Mouse (Mus musculus) liver, adult 2 months (tissue): ENCODE data around the gene Sbk3. TPM values are rescaled to one million over a fixed set of nuclear protein-coding genes. Genes with fewer than 3 reads are reported as not detected.

Experiments used
- DNase-seq: peaks from one replicate; pipeline ENCODE4 v3.0.0-alpha.2; 2011; ENCODE audit warnings: low read depth, low spot score; ENCODE audit errors: extremely low read depth
- H3K27ac ChIP-seq: fragments of 200-500 bp; replicated peaks from 2 replicates; pipeline ENCODE4 v1.5.1; 2012; ENCODE audit warnings: low read depth, mild to moderate bottlenecking, control low read depth, inconsistent platforms, low read length; ENCODE audit not compliant: insufficient read depth
- H3K27me3 ChIP-seq: fragments of 200-500 bp; 2 replicates; pipeline ENCODE4 v1.6.1; 2012; ENCODE audit warnings: mild to moderate bottlenecking, moderate library complexity, low read length, inconsistent platforms; ENCODE audit not compliant: control insufficient read depth, insufficient read depth
- H3K36me3 ChIP-seq: fragments of 200-500 bp; 2 replicates; pipeline ENCODE4 v1.6.1; 2012; ENCODE audit warnings: low read length, inconsistent platforms; ENCODE audit not compliant: control insufficient read depth, insufficient read depth
- H3K4me1 ChIP-seq: fragments of 200-500 bp; 2 replicates; pipeline ENCODE4 v1.6.1; 2011; ENCODE audit warnings: low read length; ENCODE audit not compliant: control insufficient read depth, insufficient read depth
- H3K4me3 ChIP-seq: fragments of 200-500 bp; 2 replicates; pipeline ENCODE4 v1.5.1; 2011; ENCODE audit warnings: low read depth, mild to moderate bottlenecking, control low read depth, low read length, moderate library complexity; ENCODE audit not compliant: insufficient read depth
- H3K79me2 ChIP-seq: fragments of 200-500 bp; 2 replicates; pipeline ENCODE4 v1.6.1; 2012; ENCODE audit warnings: inconsistent platforms, mild to moderate bottlenecking, low read length, moderate library complexity; ENCODE audit not compliant: control insufficient read depth, insufficient read depth
- H3K9ac ChIP-seq: fragments of 200-500 bp; 2 replicates; pipeline ENCODE4 v1.6.1; 2012; ENCODE audit warnings: low read depth, mild to moderate bottlenecking, control low read depth, inconsistent platforms, low read length
- CTCF ChIP-seq: fragments of 200-500 bp; IDR thresholded peaks from 2 replicates; pipeline ENCODE4 v1.5.1; 2011; ENCODE audit warnings: low read depth, low read length, control low read depth
- POLR2A ChIP-seq: fragments of 200-500 bp; IDR thresholded peaks from 2 replicates; pipeline ENCODE4 v1.6.1; 2011; ENCODE audit warnings: low read length, control low read depth; ENCODE audit not compliant: insufficient read depth; ENCODE audit errors: extremely low read depth
- WGBS: fragments of 180-500 bp; shearing (Covaris S2); methylation state at CpG from one replicate; pipeline ENCODE4 v1.1.7; 2018; 5-methylcytosine and 5-hydroxymethylcytosine counted together
- polyA plus RNA-seq: library from polyadenylated mRNA; depleted of rRNA; stranded (reverse); fragments of >200 nt; gene quantifications from 2 replicates; pipeline ENCODE4 v1.2.3, GENCODE M21; 2012
- total RNA-seq: library from RNA; depleted of rRNA; stranded (reverse); fragments of >200 nt; gene quantifications from 2 replicates; pipeline ENCODE4 v1.2.3, GENCODE M21; 2014

Sbk3 gene
- total and polyA plus RNA-seq, 2 experiments, result not detected

DNA sequence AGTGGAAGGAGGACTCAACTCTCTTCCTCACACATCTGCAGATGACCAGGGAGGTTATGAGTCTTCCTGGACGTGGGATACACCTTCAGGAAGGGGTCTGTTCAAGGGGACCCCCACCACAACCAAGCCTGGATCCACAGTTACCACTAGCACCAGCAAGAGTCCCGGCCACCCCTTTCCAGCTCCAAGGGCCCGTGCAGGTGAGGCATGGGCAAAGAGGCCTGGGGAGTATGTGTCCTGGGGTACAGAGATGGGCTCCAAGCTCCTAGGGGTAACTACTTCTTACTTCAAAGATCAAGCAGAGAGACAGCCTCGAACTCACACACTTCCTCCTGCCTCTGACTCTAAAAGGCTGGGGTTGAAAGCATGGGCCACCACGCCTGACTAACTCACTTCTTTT, 28.3 kb downstream of the Sbk3 start:
- 41% methylated on average over 5 of the region's 5 CpGs for WGBS
- Histone ChIP-seq H3K27me3 (no peaks in the 10 kb centered on the region), H3K9ac (no peak overlapping the region), H3K4me1 (no peaks in the 10 kb centered on the region), H3K4me3 (no peak overlapping the region), H3K79me2 (no peaks in the 10 kb centered on the region), H3K36me3 (no peaks in the 10 kb centered on the region), H3K27ac (no peak overlapping the region)
- TF ChIP-seq POLR2A (no peak), CTCF (no peak)
- no peak for DNase-seq

DNA sequence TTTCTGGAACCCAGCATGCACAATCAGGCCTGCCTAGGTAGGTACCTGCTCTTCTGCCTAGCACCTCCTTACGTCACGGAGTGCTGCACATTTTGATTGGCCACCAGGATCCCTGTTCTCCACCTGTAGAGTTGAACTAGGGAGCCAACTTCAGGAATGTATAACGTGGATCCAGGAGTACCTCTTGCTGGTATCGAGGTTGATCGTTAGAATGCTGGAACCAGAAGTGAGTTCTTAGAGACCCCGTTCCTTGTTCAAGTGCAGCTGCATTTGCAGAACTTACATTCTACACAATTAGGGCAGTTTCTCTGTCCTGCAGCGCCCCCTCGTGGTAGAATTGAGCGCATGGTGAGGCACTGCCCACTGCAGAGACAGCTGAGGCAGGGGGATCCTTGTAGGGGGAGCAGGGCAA, 30.9 kb downstream of the Sbk3 start:
- Histone ChIP-seq H3K79me2 (no peaks in the 10 kb centered on the region), H3K27ac (no peak overlapping the region), H3K36me3 (no peaks in the 10 kb centered on the region), H3K27me3 (no peaks in the 10 kb centered on the region), H3K4me3 (no peak overlapping the region), H3K9ac (no peak overlapping the region), H3K4me1 (no peaks in the 10 kb centered on the region)
- WGBS, result 12% methylated on average over 9 of the region's 9 CpGs
- TF ChIP-seq POLR2A (no peak), CTCF (peak; percentile 91)
- DNase-seq, result peak; percentile 70

DNA sequence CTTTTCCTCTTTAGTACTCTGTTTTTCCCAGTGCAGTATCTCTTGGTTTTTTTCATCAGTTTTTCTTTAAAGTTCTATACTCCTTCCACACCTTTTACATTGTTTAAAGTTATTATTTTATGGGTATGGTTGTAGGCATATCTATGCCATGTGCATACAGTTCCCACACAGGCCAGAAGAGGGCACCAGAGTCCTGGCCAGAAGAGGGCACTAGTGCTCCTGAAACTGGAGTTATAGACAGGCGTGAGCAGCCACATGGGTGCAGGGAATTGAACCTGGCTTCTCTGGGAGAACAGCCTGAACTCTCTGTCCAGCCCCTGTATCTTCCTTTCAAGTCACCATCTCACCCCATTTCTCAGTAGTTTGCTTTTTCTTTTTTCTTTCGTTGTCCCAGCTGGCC, 32.5 kb downstream of the Sbk3 start:
- peak; percentile 49 for DNase-seq
- peak; percentile 89 for TF ChIP-seq CTCF
- no peak for TF ChIP-seq POLR2A

DNA sequence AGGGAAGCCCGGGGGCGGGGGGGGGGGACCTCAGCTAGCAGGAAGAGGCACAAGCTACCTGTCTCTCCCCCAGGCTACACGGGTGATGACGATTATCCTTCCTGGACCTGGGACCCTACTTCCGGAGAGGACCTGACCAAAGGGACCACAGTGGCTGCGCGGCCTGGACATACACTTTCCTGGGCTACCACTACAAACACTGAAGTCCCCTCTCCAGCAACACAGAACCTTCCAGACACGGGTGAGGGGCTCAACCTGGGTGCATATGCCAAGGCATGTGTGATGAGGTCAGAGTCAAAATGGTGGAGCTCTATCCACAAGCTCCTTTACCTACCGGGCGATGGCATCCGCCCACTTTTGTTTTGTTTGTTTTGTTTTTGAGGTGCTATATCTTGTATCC, 33.6 kb downstream of the Sbk3 start:
- H3K4me3 ChIP-seq, result no peak overlapping the region
- no peaks in the 10 kb centered on the region for H3K36me3 ChIP-seq
- H3K27me3 ChIP-seq, result no peaks in the 10 kb centered on the region
- TF ChIP-seq POLR2A (no peak), CTCF (no peak)
- H3K79me2 ChIP-seq, result no peaks in the 10 kb centered on the region
- no peaks in the 10 kb centered on the region for H3K4me1 ChIP-seq
- no peak overlapping the region for H3K9ac ChIP-seq
- H3K27ac ChIP-seq, result no peak overlapping the region
- WGBS, result 72% methylated on average over 11 of the region's 11 CpGs
- DNase-seq, result no peak

More for the DNA sequence above, 32.5 kb downstream of the Sbk3 start:
- Histone ChIP-seq H3K27me3 (no peaks in the 10 kb centered on the region), H3K4me1 (no peaks in the 10 kb centered on the region), H3K9ac (no peak overlapping the region), H3K4me3 (no peak overlapping the region), H3K36me3 (no peaks in the 10 kb centered on the region), H3K27ac (no peak overlapping the region), H3K79me2 (no peaks in the 10 kb centered on the region)
- 45% methylated on average over 2 of the region's 2 CpGs for WGBS

DNA sequence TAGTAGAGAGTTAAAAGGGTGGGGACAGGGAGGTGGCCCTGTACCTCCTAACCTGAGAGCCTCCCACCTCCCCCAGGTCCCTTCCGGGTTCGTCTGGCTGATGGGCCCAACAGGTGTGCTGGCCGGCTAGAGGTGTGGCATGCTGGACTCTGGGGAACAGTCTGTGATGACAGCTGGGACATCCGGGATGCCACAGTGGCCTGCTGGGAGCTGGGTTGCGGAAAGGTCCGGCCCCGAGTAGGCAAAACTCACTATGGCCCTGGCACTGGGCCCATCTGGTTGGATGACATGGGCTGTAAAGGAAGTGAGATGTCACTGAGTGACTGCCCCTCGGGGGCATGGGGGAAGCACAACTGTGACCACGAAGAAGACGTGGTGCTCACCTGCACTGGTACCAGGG, 34.1 kb downstream of the Sbk3 start:
- H3K4me1 ChIP-seq, result no peaks in the 10 kb centered on the region
- H3K9ac ChIP-seq, result no peak overlapping the region
- no peak overlapping the region for H3K27ac ChIP-seq
- H3K4me3 ChIP-seq, result no peak overlapping the region
- 82% methylated on average over 10 of the region's 10 CpGs for WGBS
- no peak for DNase-seq
- no peaks in the 10 kb centered on the region for H3K36me3 ChIP-seq
- no peak for TF ChIP-seq CTCF
- no peaks in the 10 kb centered on the region for H3K27me3 ChIP-seq
- no peaks in the 10 kb centered on the region for H3K79me2 ChIP-seq

DNA sequence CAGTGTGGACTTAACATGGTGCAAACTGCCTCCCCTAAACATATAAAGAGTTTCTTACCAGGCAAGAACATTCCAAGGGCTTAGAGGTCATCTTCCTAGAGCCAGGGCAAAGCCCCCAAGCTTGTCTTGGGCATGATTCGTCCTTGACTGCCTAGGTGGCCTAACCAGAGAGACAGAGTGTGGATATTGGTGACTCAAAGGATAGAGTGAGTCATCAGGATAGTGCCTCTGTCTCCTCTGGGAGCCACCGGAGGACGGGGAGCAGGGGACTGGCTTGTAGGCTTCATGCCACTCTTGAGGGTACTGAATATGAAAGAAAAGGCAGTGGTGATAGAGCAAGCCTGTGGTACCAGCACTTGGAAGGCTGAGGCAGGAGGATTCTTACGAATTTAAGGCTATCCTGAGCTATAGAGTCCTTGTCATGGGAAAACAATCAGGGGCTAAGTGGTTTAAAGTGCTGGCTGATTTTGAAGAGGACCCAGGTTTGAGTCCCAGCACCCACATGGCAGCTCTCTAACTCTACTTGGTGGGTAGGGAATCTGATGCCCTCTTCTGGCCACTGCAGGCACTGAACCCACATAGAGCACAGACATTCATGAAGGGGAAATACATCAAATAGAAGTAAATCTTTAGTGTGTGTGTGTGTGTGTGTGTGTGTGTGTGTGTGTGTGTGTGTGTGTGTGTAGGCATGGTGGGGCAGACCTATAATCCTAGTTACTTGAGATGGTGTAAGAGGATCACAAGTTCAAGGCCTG, 36.6 kb downstream of the Sbk3 start:
- WGBS, result 77% methylated on average over 4 of the region's 4 CpGs
- DNase-seq, result no peak

More for the DNA sequence above, 36.6 kb downstream of the Sbk3 start:
- Histone ChIP-seq H3K27me3 (no peaks in the 10 kb centered on the region), H3K27ac (no peak overlapping the region), H3K4me1 (no peaks in the 10 kb centered on the region), H3K36me3 (no peaks in the 10 kb centered on the region), H3K9ac (no peak overlapping the region), H3K79me2 (no peaks in the 10 kb centered on the region), H3K4me3 (no peak overlapping the region)
- TF ChIP-seq CTCF (peak; percentile 5; the same call in 1 of the 2 replicates), POLR2A (no peak)
